Mouse (Mus musculus): ENCODE measurements at regions not wholly inside any gene's neighbourhood (a gene's known extent, or its start where the extent isn't known, plus 50 kb on each side); places are given as distances from the start of the nearest gene placed in this dataset.

DNA sequence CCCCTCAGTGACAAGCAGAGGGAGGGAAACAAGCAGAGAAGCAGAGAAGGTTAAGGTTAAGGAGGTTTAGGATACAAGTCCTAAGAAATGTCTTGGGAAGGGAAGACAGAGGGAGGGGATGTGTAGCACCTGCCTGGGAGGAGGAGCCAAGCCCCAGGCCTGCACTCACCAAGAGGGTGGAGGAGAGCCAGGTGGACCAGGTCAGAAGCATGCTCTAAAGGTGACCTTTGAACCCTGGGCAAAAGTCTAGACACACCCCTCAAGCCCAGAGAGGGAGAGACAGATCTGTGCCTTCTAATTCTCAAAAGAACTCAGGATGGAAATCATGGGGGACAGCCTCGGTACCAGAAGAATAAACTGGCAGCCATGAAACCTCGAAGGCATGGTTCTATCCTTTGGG lies 54.4 kb upstream of the Calm2 start:
- no peak for TF ChIP-seq CTCF (IDR thresholded peaks at IDR 0.05; ENCODE audit: low read depth, low read length)
- no peak overlapping the region for H3K4me3 ChIP-seq (ENCODE audit: insufficient read depth, low read length)
- H3K4me1 ChIP-seq (ENCODE audit: control insufficient read depth, insufficient read depth, low read length): no peaks in the 10 kb centered on the region
- H3K27ac ChIP-seq (ENCODE audit: insufficient read depth, low read depth, low read length): no peak overlapping the region

DNA sequence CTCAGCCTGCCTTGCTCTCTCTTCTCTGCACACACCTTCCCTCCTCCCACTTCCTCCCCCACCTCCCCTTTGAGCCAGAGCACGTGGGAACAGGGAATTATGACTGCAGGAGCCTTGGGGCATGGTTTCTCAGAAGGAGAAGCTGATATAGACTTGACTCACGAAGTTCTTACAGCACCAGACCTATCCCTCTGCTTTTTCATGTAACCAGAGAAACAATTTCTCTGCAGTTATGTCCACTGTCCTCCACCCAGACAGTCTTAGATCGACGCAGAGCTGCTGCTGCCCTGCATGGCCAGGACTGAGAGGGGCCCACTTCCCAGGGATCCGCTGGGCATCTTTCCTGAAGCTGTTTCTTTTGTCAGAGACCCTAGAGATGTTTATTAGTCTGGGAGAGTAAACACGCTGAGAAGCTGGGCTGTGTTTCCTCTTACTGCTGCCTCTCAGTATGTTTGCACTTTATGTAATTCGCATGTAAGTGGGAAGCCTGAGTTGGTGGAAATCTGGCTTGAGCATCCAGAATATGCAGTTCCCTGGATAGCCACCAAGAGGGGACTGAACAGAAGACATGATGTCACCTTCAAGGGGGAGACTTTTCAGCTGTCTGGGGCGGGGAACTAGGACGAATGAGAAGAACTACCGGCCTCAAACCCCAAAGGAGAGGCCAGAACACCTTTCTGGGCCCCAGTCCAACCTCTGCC lies 55.1 kb upstream of the Calm2 start:
- Histone ChIP-seq H3K4me3 (ENCODE audit: insufficient read depth, low read length) (no peak overlapping the region), H3K27ac (ENCODE audit: insufficient read depth, low read depth, low read length) (no peak overlapping the region), H3K4me1 (ENCODE audit: control insufficient read depth, insufficient read depth, low read length) (no peaks in the 10 kb centered on the region)
- TF ChIP-seq POLR2A (IDR thresholded peaks at IDR 0.05; ENCODE audit: borderline replicate concordance, low read depth, low read length) (no peak), CTCF (IDR thresholded peaks at IDR 0.05; ENCODE audit: low read depth, low read length) (no peak)

DNA sequence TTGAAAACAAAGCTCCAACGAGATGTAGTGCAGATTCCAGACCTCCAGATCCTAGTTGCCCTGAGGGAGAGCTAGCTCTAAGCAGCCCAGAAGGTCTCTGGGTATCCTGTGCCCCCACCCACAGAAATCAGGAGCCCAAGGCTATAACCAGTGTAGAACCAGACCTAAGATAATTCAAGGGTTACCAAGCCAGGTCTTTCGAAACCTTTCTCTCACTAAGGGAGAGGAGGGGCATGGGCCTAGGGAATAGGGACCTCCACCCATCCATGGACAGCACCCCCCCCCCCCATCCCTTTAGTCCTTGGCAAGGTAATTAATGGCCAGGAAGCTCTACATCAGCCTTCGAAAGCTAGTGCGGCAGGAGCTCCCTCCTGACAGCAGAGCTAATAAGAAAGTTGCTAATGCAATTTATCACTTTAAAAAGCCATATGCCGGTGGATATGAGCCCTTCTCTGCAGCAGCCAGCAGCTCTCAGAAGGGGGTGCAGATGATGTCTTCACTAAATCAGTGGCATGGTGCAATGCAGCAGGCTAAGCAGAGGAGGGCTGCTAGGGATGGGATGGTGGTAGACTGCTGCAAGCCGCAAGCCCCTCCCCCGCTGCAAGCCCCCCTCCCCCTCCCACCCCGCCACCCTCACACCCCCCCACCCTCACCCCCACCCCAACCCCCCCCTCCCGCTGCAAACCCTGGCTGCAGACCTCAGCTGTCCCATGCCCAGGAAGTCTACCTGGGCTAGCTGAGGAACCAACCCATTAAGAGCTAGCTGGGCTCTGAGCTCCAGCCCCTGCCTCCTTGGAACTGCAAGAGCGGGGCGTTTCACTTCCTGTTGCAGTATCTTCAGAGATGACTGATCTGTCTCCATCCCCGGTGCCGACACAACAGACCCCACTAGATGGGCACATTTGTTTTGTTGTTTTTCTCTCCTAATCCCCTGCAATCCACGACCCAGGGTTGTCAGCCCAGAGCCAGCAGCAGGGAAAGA lies 55.9 kb upstream of the Calm2 start:
- TF ChIP-seq POLR2A (IDR thresholded peaks at IDR 0.05; ENCODE audit: borderline replicate concordance, low read depth, low read length): no peak
- no peak for TF ChIP-seq CTCF (IDR thresholded peaks at IDR 0.05; ENCODE audit: low read depth, low read length)
- no peak overlapping the region for H3K4me3 ChIP-seq (ENCODE audit: insufficient read depth, low read length)
- no peak overlapping the region for H3K27ac ChIP-seq (ENCODE audit: insufficient read depth, low read depth, low read length)

DNA sequence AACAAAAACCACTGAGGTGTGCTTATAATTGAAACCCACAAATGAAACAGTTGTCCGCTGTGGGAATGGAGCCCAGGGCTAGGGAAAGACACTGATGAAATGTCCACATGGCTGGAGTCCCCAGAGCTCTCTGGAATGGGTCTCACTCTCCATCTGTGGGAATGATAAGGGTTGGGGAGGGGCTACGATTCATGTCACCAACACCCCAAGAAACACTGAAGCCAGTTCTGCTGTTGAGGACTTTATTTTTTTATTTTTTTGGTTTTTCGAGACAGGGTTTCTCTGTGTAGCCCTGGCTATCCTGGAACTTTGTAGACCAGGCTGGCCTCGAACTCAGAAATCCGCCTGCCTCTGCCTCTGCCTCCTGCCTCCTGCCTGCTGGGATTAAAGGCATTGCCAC lies 56.8 kb upstream of the Calm2 start:
- TF ChIP-seq POLR2A (IDR thresholded peaks at IDR 0.05; ENCODE audit: borderline replicate concordance, low read depth, low read length): no peak
- TF ChIP-seq CTCF (IDR thresholded peaks at IDR 0.05; ENCODE audit: low read depth, low read length): no peak
- H3K4me1 ChIP-seq (ENCODE audit: control insufficient read depth, insufficient read depth, low read length): no peaks in the 10 kb centered on the region

More for the DNA sequence above, 55.9 kb upstream of the Calm2 start:
- H3K4me1 ChIP-seq (ENCODE audit: control insufficient read depth, insufficient read depth, low read length): no peaks in the 10 kb centered on the region

DNA sequence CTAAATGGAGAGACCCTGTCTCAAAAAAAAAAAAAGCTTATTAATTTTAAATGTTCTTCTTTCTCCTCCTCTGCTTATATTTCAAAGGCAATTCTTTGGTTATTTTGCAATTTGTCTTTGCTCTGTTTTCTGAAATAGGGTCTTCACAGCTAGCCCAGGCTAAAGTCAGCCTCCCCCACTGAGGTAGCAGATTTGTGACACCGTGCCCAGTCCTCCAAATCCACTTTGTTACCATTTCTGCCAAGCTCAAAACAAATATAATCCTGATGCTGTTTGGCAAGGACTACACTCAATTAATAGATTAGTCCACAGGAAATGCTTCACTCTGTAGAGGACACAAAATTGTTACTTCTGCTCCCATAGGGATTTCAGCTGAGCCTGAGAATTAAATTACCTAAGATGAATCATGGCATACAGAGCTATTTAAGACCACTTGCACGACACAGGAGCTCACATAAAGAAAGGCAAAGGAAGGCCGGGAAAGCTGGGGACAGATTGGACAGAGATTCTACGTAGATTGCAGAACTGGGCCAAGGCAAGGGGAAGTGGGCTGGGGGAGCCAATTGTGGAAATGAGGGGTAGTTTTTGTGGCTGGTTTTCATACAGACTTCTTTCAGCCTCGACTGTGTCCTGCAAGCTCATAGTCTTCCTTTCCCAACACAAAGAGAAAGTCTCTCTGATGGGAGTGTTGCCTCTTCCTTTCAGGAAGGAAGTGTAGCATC lies 58.4 kb upstream of the Calm2 start:
- no peak for TF ChIP-seq CTCF (IDR thresholded peaks at IDR 0.05; ENCODE audit: low read depth, low read length)
- TF ChIP-seq POLR2A (IDR thresholded peaks at IDR 0.05; ENCODE audit: borderline replicate concordance, low read depth, low read length): no peak
- H3K27ac ChIP-seq (ENCODE audit: insufficient read depth, low read depth, low read length): no peak overlapping the region
- H3K4me3 ChIP-seq (ENCODE audit: insufficient read depth, low read length): no peak overlapping the region
- no peaks in the 10 kb centered on the region for H3K4me1 ChIP-seq (ENCODE audit: control insufficient read depth, insufficient read depth, low read length)

More for the DNA sequence above, 56.8 kb upstream of the Calm2 start:
- Histone ChIP-seq H3K27ac (ENCODE audit: insufficient read depth, low read depth, low read length) (no peak overlapping the region), H3K4me3 (ENCODE audit: insufficient read depth, low read length) (no peak overlapping the region)

DNA sequence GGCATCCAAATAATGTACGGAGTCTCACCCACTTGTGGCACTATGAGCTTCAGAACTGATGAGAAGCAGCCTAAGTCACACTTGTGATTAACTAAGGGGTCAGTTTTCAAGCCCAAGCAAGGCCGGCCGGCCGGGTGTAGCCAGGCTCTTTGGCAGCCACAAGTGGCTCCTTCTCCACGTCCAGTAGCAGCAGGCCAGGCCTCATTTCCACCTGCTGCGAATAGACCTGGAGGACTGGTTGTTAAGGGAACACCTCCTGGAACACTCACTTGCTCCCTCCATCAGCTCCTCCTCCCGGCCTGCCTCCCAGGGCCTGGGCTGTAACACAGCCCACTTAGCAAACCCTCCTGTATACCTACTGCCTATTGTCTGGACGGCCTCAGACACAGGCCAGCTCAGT lies 61.1 kb upstream of the Calm2 start:
- Histone ChIP-seq H3K4me1 (ENCODE audit: control insufficient read depth, insufficient read depth, low read length) (peaks cover 5% of the 10 kb centered on the region), H3K4me3 (ENCODE audit: insufficient read depth, low read length) (no peak overlapping the region), H3K27ac (ENCODE audit: insufficient read depth, low read depth, low read length) (no peak overlapping the region)
- TF ChIP-seq CTCF (IDR thresholded peaks at IDR 0.05; ENCODE audit: low read depth, low read length): no peak
- TF ChIP-seq POLR2A (IDR thresholded peaks at IDR 0.05; ENCODE audit: borderline replicate concordance, low read depth, low read length): no peak

DNA sequence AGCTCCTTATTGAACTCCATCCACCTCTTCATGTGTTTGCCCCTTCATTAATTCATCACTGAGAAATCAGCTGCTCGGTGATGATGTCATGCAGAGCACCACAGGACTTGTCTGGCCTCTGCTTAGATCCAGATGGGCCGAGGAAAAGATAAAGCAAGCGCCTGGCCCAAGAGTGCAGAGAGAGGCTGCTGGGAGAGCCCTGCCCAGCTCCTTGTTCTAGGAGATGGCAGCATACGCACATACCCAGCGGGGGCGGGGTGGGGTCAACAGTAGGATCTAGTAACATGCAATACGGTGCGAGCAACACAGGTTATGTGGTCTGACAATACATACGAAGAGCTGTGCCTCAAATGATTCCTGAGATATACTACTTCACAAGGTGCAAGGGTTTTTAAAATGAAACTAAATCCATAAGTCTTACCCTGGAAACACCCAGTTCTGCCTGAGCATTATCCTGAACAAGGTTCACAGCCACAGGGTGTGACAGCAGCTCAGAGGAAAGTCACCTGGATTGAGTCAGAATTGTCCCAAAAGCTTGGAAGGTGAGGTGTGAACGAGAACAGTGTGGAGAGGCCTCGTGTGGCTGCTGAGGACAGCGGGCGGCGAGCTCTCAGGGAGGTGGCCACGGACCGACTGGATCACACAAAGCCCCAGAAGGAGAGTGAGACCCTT lies 62.0 kb upstream of the Calm2 start:
- TF ChIP-seq POLR2A (IDR thresholded peaks at IDR 0.05; ENCODE audit: borderline replicate concordance, low read depth, low read length): no peak
- no peak for TF ChIP-seq CTCF (IDR thresholded peaks at IDR 0.05; ENCODE audit: low read depth, low read length)
- H3K4me3 ChIP-seq (ENCODE audit: insufficient read depth, low read length): no peak overlapping the region
- peaks cover 7% of the 10 kb centered on the region for H3K4me1 ChIP-seq (ENCODE audit: control insufficient read depth, insufficient read depth, low read length)
- no peak overlapping the region for H3K27ac ChIP-seq (ENCODE audit: insufficient read depth, low read depth, low read length)

DNA sequence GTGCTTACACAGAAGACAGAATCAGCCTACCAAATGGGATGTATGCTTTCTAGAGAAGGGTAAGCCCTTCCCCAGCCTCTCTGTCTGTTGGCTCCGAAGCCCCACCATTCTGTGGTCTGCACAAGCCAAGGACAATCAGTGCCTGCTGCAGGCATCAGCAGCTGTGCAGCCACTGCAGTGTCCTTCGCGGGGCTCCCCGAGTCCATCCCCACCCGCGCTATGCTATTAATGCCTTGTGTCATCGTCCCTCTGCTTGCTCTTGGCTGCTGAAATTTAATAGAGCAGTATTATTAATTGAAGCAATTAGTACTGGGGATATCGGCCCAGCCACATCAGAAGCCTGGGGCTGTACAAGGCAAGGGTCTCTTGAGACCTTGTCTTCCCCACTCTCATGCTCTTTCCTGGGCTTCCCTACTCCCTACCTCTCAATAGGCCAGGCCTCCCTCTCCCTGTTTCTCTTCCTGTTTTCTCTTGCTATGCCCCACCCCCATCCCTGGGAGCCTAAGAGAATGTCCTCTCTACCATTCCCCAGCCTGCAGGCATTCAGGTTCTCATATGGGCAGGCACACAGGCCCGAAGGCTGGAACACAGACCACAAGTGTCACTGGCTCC lies 65.4 kb upstream of the Calm2 start:
- Histone ChIP-seq H3K4me1 (ENCODE audit: control insufficient read depth, insufficient read depth, low read length) (peaks cover 9% of the 10 kb centered on the region), H3K27ac (ENCODE audit: insufficient read depth, low read depth, low read length) (no peak overlapping the region), H3K4me3 (ENCODE audit: insufficient read depth, low read length) (no peak overlapping the region)
- no peak for TF ChIP-seq CTCF (IDR thresholded peaks at IDR 0.05; ENCODE audit: low read depth, low read length)
- TF ChIP-seq POLR2A (IDR thresholded peaks at IDR 0.05; ENCODE audit: borderline replicate concordance, low read depth, low read length): no peak

DNA sequence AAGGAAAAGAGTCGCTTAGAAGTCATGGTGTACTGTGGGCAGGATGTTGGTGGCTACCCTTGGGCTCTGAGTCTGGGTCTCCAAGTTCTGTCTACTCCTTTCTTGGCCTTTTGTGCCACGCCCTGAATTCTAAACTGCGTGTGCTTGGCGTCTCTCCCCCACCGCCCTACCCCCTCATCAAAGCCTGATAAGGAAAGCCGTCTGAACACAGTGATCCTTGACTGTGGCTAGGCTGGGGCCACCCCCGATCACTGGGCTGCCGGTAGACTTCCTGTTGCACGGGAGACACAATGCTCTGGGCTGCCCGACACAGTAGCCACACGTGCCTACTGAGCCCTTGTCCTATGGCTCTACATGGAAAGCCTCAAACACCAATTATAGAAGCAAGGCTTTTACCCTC lies 67.1 kb upstream of the Calm2 start:
- no peak for TF ChIP-seq POLR2A (IDR thresholded peaks at IDR 0.05; ENCODE audit: borderline replicate concordance, low read depth, low read length)
- no peak for TF ChIP-seq CTCF (IDR thresholded peaks at IDR 0.05; ENCODE audit: low read depth, low read length)
- H3K4me3 ChIP-seq (ENCODE audit: insufficient read depth, low read length): no peak overlapping the region
- no peak overlapping the region for H3K27ac ChIP-seq (ENCODE audit: insufficient read depth, low read depth, low read length)
- peaks cover 9% of the 10 kb centered on the region for H3K4me1 ChIP-seq (ENCODE audit: control insufficient read depth, insufficient read depth, low read length)
